Mouse (Mus musculus) lung, embryonic 14.5 days (tissue): Measurements from ENCODE around the gene Apobec1. TPM values are rescaled to one million over a fixed set of nuclear protein-coding genes. Genes with fewer than 3 reads are reported as not detected.
A peak's percentile ranks its signal among the peaks of the same experiment; 100 is the strongest.

ENCODE experiments used
- ATAC-seq: fragments of 200-750 bp; cut with Nextera tagmentation; 2 replicates; pipeline ENCODE4 v1.8.0; 2017; ENCODE audit warnings: mild to moderate bottlenecking, moderate TSS enrichment, moderate library complexity; ENCODE audit not compliant: insufficient read depth
- DNase-seq: peaks from one replicate; pipeline ENCODE4 v3.0.0-alpha.2; 2015
- H3K27ac ChIP-seq: fragments of 300-500 bp; sonication (generic); 2 replicates; pipeline ENCODE4 v1.5.1; 2014; ENCODE audit warnings: low read depth, mild to moderate bottlenecking, moderate library complexity
- H3K27me3 ChIP-seq: fragments of 300-500 bp; sonication (generic); 2 replicates; pipeline ENCODE4 v1.6.1; 2014; ENCODE audit warnings: low read length, control low read depth; ENCODE audit not compliant: insufficient read depth
- H3K36me3 ChIP-seq: fragments of 300-500 bp; sonication (generic); 2 replicates; pipeline ENCODE4 v1.6.1; 2014; ENCODE audit warnings: control low read depth; ENCODE audit not compliant: insufficient read depth
- H3K4me1 ChIP-seq: fragments of 300-500 bp; sonication (generic); 2 replicates; pipeline ENCODE4 v1.6.1; 2014; ENCODE audit warnings: antibody characterized with exemption, control low read depth; ENCODE audit not compliant: insufficient read depth
- H3K4me2 ChIP-seq: fragments of 300-500 bp; sonication (generic); 2 replicates; pipeline ENCODE4 v1.6.1; 2014; ENCODE audit warnings: mild to moderate bottlenecking
- H3K4me3 ChIP-seq: fragments of 300-500 bp; sonication (generic); 2 replicates; pipeline ENCODE4 v1.5.1; 2014; ENCODE audit warnings: low read depth, low read length
- H3K9ac ChIP-seq: fragments of 300-500 bp; sonication (generic); 2 replicates; pipeline ENCODE4 v1.6.1; 2014
- H3K9me3 ChIP-seq: fragments of 300-500 bp; sonication (generic); 2 replicates; pipeline ENCODE4 v1.6.1; 2016; ENCODE audit warnings: low read depth, low read length, control low read depth
- CTCF ChIP-seq: IDR thresholded peaks from 2 replicates; pipeline ENCODE4 v1.5.1; 2016; ENCODE audit warnings: antibody characterized with exemption, low read depth
- WGBS: fragments of 180-500 bp; shearing (Covaris S2); extraction: QIAGEN DNeasy Blood & Tissue Kit; methylation state at CpG from one replicate; pipeline ENCODE4 v1.1.7; 2014; 5-methylcytosine and 5-hydroxymethylcytosine counted together
- polyA plus RNA-seq: library from polyadenylated mRNA; unstranded; fragments of >200 nt; fragmentation: Nextera tagmentation; extraction: Ambion mirVana; gene quantifications from 2 replicates; pipeline ENCODE4 v1.2.1, GENCODE M21; 2014

The Apobec1 gene
- polyA plus RNA-seq, 1 experiment from 2014 or later: 5.8 TPM

GRCm38 (mm10) chr6:122560427-122560826, 41.8 kb downstream of the Apobec1 start:
- Histone ChIP-seq H3K27me3 (0 out of 2 replicates have a peak, but pooled peaks cover 9% of the 10 kb centered on the region), H3K9ac (no peak overlapping the region), H3K36me3 (no peaks in the 10 kb centered on the region), H3K4me1 (no peaks in the 10 kb centered on the region), H3K27ac (no peak overlapping the region), H3K4me3 (no peak overlapping the region), H3K9me3 (no peaks in the 10 kb centered on the region), H3K4me2 (peak overlapping the region; percentile 47)
- 12% methylated on average over 17 of the region's 17 CpGs for WGBS
- peak; percentile 94 for DNase-seq
- TF ChIP-seq CTCF: peak; percentile 92
- ATAC-seq: peak; percentile 36; the same call in 1 of the 2 replicates

GRCm38 (mm10) chr6:122556959-122557561, 45.2 kb downstream of the Apobec1 start:
- Histone ChIP-seq H3K4me2 (peak overlapping the region; percentile 24; the same call in 1 of the 2 replicates), H3K27ac (no peak overlapping the region), H3K9ac (no peak overlapping the region), H3K27me3 (0 out of 2 replicates have a peak, but pooled peaks cover 4% of the 10 kb centered on the region), H3K4me3 (no peak overlapping the region), H3K4me1 (no peaks in the 10 kb centered on the region), H3K9me3 (no peaks in the 10 kb centered on the region), H3K36me3 (no peaks in the 10 kb centered on the region)
- ATAC-seq (no peak), DNase-seq (peak; percentile 88)
- TF ChIP-seq CTCF: peak; percentile 75
- 23% methylated on average over 15 of the region's 15 CpGs for WGBS

- WGBS: 30% methylated on average over 7 of the region's 7 CpGs
These were observed 47.0 kb downstream of the Apobec1 start for GRCm38 (mm10) chr6:122555266-122555665.

GRCm38 (mm10) chr6:122554102-122554501, 48.1 kb downstream of the Apobec1 start:
- Histone ChIP-seq H3K36me3 (no peaks in the 10 kb centered on the region), H3K9ac (no peak overlapping the region), H3K9me3 (no peaks in the 10 kb centered on the region), H3K4me3 (no peak overlapping the region), H3K27me3 (no peaks in the 10 kb centered on the region), H3K4me2 (no peak overlapping the region), H3K27ac (no peak overlapping the region), H3K4me1 (no peaks in the 10 kb centered on the region)
- DNase-seq: no peak
- ATAC-seq: no peak
- 53% methylated on average over 6 of the region's 6 CpGs for WGBS
- no peak for TF ChIP-seq CTCF

More at GRCm38 (mm10) chr6:122555266-122555665, 47.0 kb downstream of the Apobec1 start:
- TF ChIP-seq CTCF: no peak
- ATAC-seq (no peak), DNase-seq (no peak)
- Histone ChIP-seq H3K27ac (no peak overlapping the region), H3K27me3 (no peaks in the 10 kb centered on the region), H3K4me2 (no peak overlapping the region), H3K9me3 (no peaks in the 10 kb centered on the region), H3K9ac (no peak overlapping the region), H3K4me3 (no peak overlapping the region), H3K36me3 (no peaks in the 10 kb centered on the region), H3K4me1 (no peaks in the 10 kb centered on the region)

- no peaks in the 10 kb centered on the region for H3K4me1 ChIP-seq
- no peak for TF ChIP-seq CTCF
- no peaks in the 10 kb centered on the region for H3K36me3 ChIP-seq
- no peak for DNase-seq
- H3K9me3 ChIP-seq: no peaks in the 10 kb centered on the region
- no peak for ATAC-seq
- no peak within 1 kb of the TSS for H3K4me2 ChIP-seq
- no peak within 1 kb of the TSS for H3K27ac ChIP-seq
- H3K9ac ChIP-seq: no peak within 1 kb of the TSS
- no peaks in the 10 kb centered on the region for H3K27me3 ChIP-seq
- whole genome bisulfite sequencing: 50% methylated on average over 9 of the region's 9 CpGs
- no peak within 1 kb of the TSS for H3K4me3 ChIP-seq
These were observed 48.6 kb downstream of the Apobec1 start, which contains the start of gene Aicda for GRCm38 (mm10) chr6:122553606-122554005. Gene Aicda (plus strand): TSS chr6:122553801.

- Histone ChIP-seq H3K27ac (no peak overlapping the region), H3K4me2 (no peak overlapping the region), H3K27me3 (no peaks in the 10 kb centered on the region), H3K4me1 (no peaks in the 10 kb centered on the region), H3K4me3 (no peak overlapping the region), H3K36me3 (no peaks in the 10 kb centered on the region), H3K9ac (no peak overlapping the region), H3K9me3 (no peaks in the 10 kb centered on the region)
- no peak for ATAC-seq
- WGBS: 72% methylated on average over 10 of the region's 10 CpGs
- TF ChIP-seq CTCF: no peak
- DNase-seq: no peak
These were observed 56.3 kb downstream of the Apobec1 start for GRCm38 (mm10) chr6:122545948-122546347.

GRCm38 (mm10) chr6:122545289-122545882, 56.9 kb downstream of the Apobec1 start:
- H3K27me3 ChIP-seq: no peaks in the 10 kb centered on the region
- H3K4me3 ChIP-seq: no peak overlapping the region
- no peaks in the 10 kb centered on the region for H3K36me3 ChIP-seq
- no peak for TF ChIP-seq CTCF
- ATAC-seq (no peak), DNase-seq (no peak)
- WGBS: 60% methylated on average over 9 of the region's 9 CpGs
- no peak overlapping the region for H3K4me2 ChIP-seq
- no peaks in the 10 kb centered on the region for H3K9me3 ChIP-seq
- H3K9ac ChIP-seq: no peak overlapping the region
- no peaks in the 10 kb centered on the region for H3K4me1 ChIP-seq
- H3K27ac ChIP-seq: no peak overlapping the region
